Mouse (Mus musculus): ENCODE data around the gene Csmd2. TPM values are rescaled to one million over a fixed set of nuclear protein-coding genes. Genes with fewer than 3 reads are reported as not detected.
"Not testable (repeated sequence)": the region's sequence is repeated elsewhere in the genome, so short reads cannot be mapped to it uniquely, and the experiment has no call there.

Gene Csmd2
- polyA plus RNA-seq, 1 experiment from 2014 or later, result 11.2 TPM

DNA sequence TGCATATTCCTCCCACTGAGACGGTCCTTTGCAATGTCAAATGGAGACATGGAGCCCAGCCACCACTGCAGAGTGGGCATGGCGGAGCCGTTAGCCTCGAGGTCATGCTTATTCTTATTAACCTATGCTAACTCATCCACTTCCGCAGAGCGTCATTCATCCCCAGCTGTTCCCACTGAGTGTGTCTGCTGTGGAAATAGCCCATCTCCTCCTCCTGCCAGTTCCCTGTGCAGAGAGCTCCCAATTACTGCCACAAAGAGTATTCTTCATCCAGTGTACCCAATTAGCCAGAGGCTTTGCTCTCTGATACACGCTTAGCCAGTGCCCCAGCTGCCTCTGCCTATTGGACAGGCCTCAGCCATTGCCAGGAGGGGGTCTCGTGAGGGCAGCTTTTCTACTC, 504.4 kb downstream of the Csmd2 start:
- H3K27ac ChIP-seq (ENCODE audit: low read depth, low read length), result peak overlapping the region; percentile 44; the same call in 1 of the 2 replicates

DNA sequence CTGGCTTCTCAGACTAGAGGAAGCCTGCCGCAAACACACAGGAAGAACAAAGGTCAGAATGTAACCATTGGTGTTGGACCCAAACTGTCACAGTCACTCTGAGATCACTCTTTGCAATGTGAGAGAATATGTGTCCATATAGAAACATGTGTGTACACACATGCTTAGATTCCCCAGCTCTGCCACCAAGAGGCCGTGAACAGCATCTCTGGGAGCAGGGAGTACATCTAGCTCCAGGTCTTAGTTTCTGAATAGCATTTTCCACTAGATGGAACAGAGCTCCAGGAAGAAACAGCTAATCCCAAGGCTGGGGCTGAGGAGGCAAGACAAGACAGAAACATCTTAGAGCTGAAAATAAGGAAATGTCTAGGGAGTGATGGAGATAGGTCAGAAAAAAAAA, 512.3 kb downstream of the Csmd2 start:
- H3K27ac ChIP-seq (ENCODE audit: low read depth, low read length), result no peak overlapping the region; the same call in 1 of the 2 replicates

More for the DNA sequence above, 504.4 kb downstream of the Csmd2 start:
- peaks cover 5% of the 10 kb centered on the region for H3K4me1 ChIP-seq (ENCODE audit: control insufficient read depth, insufficient read depth, low read depth, low read length)
- no peak overlapping the region for H3K9ac ChIP-seq (ENCODE audit: low read depth, low read length)
- no peaks in the 10 kb centered on the region for H3K9me3 ChIP-seq (ENCODE audit: control insufficient read depth, low read length)
- peaks cover 23% of the 10 kb centered on the region for H3K36me3 ChIP-seq (ENCODE audit: control insufficient read depth, insufficient read depth, low read length)
- no peak overlapping the region for H3K4me3 ChIP-seq (ENCODE audit: low read length)
- H3K27me3 ChIP-seq (replicated peaks; ENCODE audit: control insufficient read depth, insufficient read depth, low read length), result no peaks in the 10 kb centered on the region
- peak; percentile 61 for ATAC-seq
- no peak overlapping the region for H3K4me2 ChIP-seq (ENCODE audit: low read length)
- 34% methylated on average over 8 of the region's 8 CpGs for WGBS

DNA sequence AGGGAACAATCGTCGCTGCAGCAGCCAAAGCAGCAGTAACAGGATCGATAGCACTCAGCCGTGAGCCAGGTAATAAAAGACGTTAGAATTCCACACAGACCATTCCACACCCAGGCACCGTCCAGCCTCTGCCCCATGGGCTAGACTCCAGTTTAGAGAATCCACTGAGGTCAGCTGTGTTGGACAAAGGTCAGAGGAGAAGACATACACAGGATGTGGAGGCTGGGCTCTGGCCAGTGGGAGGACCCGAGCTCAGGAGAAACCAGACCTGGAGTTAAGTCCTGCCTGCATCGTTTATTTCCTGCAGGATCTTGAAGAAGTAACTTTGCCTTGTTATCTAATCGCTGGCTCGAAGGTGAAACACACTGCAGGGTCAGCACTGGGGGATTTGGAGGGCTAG, 519.2 kb downstream of the Csmd2 start:
- H3K27ac ChIP-seq (ENCODE audit: low read depth, low read length), result no peak overlapping the region
- ATAC-seq, result no peak
- H3K9ac ChIP-seq (ENCODE audit: low read depth, low read length), result no peak overlapping the region
- no peak overlapping the region for H3K4me3 ChIP-seq (ENCODE audit: low read length)
- no peaks in the 10 kb centered on the region for H3K4me1 ChIP-seq (ENCODE audit: control insufficient read depth, insufficient read depth, low read depth, low read length)
- WGBS, result 70% methylated on average over 10 of the region's 10 CpGs
- no peaks in the 10 kb centered on the region for H3K9me3 ChIP-seq (ENCODE audit: control insufficient read depth, low read length)
- H3K36me3 ChIP-seq (ENCODE audit: control insufficient read depth, insufficient read depth, low read length), result peaks cover 4% of the 10 kb centered on the region
- H3K27me3 ChIP-seq (replicated peaks; ENCODE audit: control insufficient read depth, insufficient read depth, low read length), result no peaks in the 10 kb centered on the region
- H3K4me2 ChIP-seq (ENCODE audit: low read length), result no peak overlapping the region

More for the DNA sequence above, 512.3 kb downstream of the Csmd2 start:
- H3K9me3 ChIP-seq (ENCODE audit: control insufficient read depth, low read length), result no peaks in the 10 kb centered on the region
- 71% methylated on average over 2 of the region's 2 CpGs for WGBS
- H3K4me1 ChIP-seq (ENCODE audit: control insufficient read depth, insufficient read depth, low read depth, low read length), result no peaks in the 10 kb centered on the region
- peaks cover 21% of the 10 kb centered on the region for H3K36me3 ChIP-seq (ENCODE audit: control insufficient read depth, insufficient read depth, low read length)
- H3K4me2 ChIP-seq (ENCODE audit: low read length), result no peak overlapping the region
- no peak for ATAC-seq
- H3K27me3 ChIP-seq (replicated peaks; ENCODE audit: control insufficient read depth, insufficient read depth, low read length), result no peaks in the 10 kb centered on the region
- H3K9ac ChIP-seq (ENCODE audit: low read depth, low read length), result no peak overlapping the region
- H3K4me3 ChIP-seq (ENCODE audit: low read length), result no peak overlapping the region

DNA sequence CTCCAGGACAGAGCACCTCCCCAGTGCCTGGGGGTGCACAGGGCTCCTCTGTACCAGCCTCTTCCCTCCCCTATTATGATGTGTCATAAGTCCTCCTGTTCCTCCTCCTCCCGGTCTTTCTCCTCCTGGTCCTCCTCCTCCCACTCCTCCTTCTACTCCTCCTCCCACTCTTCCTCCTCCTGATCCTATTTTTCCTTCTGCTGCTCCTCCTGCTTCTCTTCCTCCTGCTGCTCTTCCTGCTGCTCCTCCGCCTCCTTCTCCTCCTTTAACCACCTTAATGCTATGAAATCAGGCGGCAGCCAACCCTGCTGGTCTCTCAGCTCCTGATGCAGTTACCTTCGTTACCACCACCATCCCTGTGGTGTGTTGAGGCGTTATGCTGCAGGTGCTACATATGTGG, 522.2 kb downstream of the Csmd2 start:
- Histone ChIP-seq H3K27ac (ENCODE audit: low read depth, low read length) (no peak overlapping the region), H3K9me3 (ENCODE audit: control insufficient read depth, low read length) (no peaks in the 10 kb centered on the region), H3K9ac (ENCODE audit: low read depth, low read length) (no peak overlapping the region), H3K4me2 (ENCODE audit: low read length) (no peak overlapping the region), H3K36me3 (ENCODE audit: control insufficient read depth, insufficient read depth, low read length) (peaks cover 4% of the 10 kb centered on the region), H3K27me3 (replicated peaks; ENCODE audit: control insufficient read depth, insufficient read depth, low read length) (no peaks in the 10 kb centered on the region), H3K4me3 (ENCODE audit: low read length) (no peak overlapping the region), H3K4me1 (ENCODE audit: control insufficient read depth, insufficient read depth, low read depth, low read length) (no peaks in the 10 kb centered on the region)
- ATAC-seq, result no peak
- WGBS, result 81% methylated on average over 5 of the region's 5 CpGs

DNA sequence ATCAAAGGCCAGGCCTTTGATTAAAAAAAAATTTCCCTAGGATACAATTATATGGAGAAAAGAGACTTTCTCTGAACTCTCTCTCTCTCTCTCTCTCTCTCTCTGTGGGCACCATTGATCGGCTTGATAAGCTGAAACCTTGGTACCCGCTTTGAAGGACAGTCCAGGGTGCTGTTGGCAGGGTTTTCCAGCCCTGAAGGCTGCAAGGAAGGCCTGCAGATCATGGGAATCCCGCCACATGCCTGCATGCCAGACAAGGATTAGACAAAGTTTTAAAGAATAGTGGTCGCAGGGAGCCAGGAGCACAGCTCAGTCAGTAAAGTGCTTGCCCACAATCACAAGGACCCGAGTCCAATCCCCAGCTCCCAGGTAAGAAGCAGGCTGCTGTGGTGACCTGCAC, 526.8 kb downstream of the Csmd2 start:
- H3K27me3 ChIP-seq (replicated peaks; ENCODE audit: control insufficient read depth, insufficient read depth, low read length), result no peaks in the 10 kb centered on the region
- peaks cover 4% of the 10 kb centered on the region for H3K36me3 ChIP-seq (ENCODE audit: control insufficient read depth, insufficient read depth, low read length)
- no peak overlapping the region for H3K27ac ChIP-seq (ENCODE audit: low read depth, low read length)
- no peak for ATAC-seq
- 85% methylated on average over 5 of the region's 5 CpGs for WGBS
- H3K9ac ChIP-seq (ENCODE audit: low read depth, low read length), result no peak overlapping the region
- no peaks in the 10 kb centered on the region for H3K9me3 ChIP-seq (ENCODE audit: control insufficient read depth, low read length)
- H3K4me2 ChIP-seq (ENCODE audit: low read length), result no peak overlapping the region
- H3K4me1 ChIP-seq (ENCODE audit: control insufficient read depth, insufficient read depth, low read depth, low read length), result no peaks in the 10 kb centered on the region
- no peak overlapping the region for H3K4me3 ChIP-seq (ENCODE audit: low read length)

DNA sequence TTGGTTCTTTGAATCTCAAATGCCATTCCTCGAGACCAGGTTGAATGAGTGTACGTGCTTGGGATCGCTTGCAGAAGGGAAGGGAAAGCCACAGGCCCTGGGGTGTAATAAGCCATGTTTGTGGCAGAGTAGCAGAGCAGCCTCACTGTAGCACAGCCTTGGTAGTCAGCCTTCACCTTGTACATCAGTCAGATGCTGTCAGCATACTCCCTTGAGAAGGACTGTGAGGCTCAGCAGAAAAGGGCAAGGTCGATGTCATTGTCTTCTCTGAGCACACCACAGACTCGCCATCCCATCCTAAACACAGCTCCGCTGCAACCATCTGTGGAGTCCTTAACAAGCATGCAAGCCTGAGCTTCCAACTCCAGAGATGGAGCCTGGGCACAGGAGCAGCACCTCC, 533.6 kb downstream of the Csmd2 start:
- WGBS, result 85% methylated on average over 6 of the region's 6 CpGs
- H3K36me3 ChIP-seq (ENCODE audit: control insufficient read depth, insufficient read depth, low read length), result peaks cover 8% of the 10 kb centered on the region
- H3K27ac ChIP-seq (ENCODE audit: low read depth, low read length), result no peak overlapping the region
- ATAC-seq, result no peak
- H3K27me3 ChIP-seq (replicated peaks; ENCODE audit: control insufficient read depth, insufficient read depth, low read length), result no peaks in the 10 kb centered on the region
- no peak overlapping the region for H3K9ac ChIP-seq (ENCODE audit: low read depth, low read length)
- no peak overlapping the region for H3K4me2 ChIP-seq (ENCODE audit: low read length)
- H3K9me3 ChIP-seq (ENCODE audit: control insufficient read depth, low read length), result no peaks in the 10 kb centered on the region
- H3K4me1 ChIP-seq (ENCODE audit: control insufficient read depth, insufficient read depth, low read depth, low read length), result no peaks in the 10 kb centered on the region
- H3K4me3 ChIP-seq (ENCODE audit: low read length), result no peak overlapping the region

DNA sequence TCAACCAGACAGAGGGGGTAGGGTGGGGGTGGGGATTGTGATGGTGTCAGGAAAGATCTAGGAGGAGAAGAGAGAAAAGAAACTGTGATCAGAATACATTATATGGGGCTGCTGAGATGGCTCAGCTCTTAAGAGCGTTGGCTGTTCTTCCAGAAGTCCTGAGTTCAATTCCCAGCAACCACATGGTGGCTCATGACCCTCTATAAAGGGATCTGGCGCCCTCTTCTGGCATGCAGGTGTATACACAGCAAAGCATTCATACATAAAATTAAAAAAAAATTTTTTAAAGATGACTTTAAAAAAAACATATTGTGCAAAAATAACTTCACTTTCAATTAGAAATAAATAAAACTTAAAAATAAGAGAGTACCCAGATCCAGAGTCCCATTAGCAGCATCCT, 555.7 kb downstream of the Csmd2 start:
- Histone ChIP-seq H3K27me3 (replicated peaks; ENCODE audit: control insufficient read depth, insufficient read depth, low read length) (no peaks in the 10 kb centered on the region), H3K4me1 (ENCODE audit: control insufficient read depth, insufficient read depth, low read depth, low read length) (no peaks in the 10 kb centered on the region), H3K9me3 (ENCODE audit: control insufficient read depth, low read length) (no peaks in the 10 kb centered on the region), H3K36me3 (ENCODE audit: control insufficient read depth, insufficient read depth, low read length) (peaks cover 15% of the 10 kb centered on the region; the same call in 1 of the 2 replicates), H3K9ac (ENCODE audit: low read depth, low read length) (no peak overlapping the region), H3K27ac (ENCODE audit: low read depth, low read length) (no peak overlapping the region), H3K4me3 (ENCODE audit: low read length) (no peak overlapping the region), H3K4me2 (ENCODE audit: low read length) (no peak overlapping the region)
- 26% methylated on average over 2 of the region's 2 CpGs for WGBS
- ATAC-seq, result no peak

DNA sequence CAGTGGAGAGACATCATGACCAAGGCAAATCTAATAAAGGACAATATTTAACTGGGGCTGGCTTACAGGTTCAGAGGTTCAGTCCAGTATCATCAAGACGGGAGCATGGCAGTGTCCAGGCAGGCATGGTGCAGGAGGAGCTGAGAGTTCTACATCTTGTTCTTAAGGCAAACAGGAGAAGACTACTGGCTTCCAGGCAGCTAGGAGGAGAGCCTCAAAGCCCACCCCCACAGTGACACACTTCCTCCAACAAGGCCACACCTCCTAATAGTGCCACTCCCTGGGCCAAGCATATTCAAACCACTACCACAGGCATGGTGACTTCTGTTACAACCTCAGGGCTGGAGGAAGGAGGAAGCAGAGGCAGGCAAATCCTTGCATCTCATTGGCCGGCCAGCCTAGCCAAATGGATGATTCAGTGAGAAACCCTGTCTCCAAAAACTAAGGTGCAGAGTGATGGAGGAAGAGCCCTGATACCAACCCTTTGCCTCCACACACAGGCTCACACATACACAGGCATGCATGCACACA, 556.4 kb downstream of the Csmd2 start:
- ATAC-seq; H3K4me2 ChIP-seq (ENCODE audit: low read length); H3K9me3 ChIP-seq (ENCODE audit: control insufficient read depth, low read length); H3K27ac ChIP-seq (ENCODE audit: low read depth, low read length); H3K27me3 ChIP-seq (replicated peaks; ENCODE audit: control insufficient read depth, insufficient read depth, low read length); H3K4me3 ChIP-seq (ENCODE audit: low read length); H3K9ac ChIP-seq (ENCODE audit: low read depth, low read length); H3K4me1 ChIP-seq (ENCODE audit: control insufficient read depth, insufficient read depth, low read depth, low read length): not testable (repeated sequence)
- peaks cover 15% of the 10 kb centered on the region; the same call in 1 of the 2 replicates for H3K36me3 ChIP-seq (ENCODE audit: control insufficient read depth, insufficient read depth, low read length)
- WGBS, result 81% methylated on average over 2 of the region's 2 CpGs

DNA sequence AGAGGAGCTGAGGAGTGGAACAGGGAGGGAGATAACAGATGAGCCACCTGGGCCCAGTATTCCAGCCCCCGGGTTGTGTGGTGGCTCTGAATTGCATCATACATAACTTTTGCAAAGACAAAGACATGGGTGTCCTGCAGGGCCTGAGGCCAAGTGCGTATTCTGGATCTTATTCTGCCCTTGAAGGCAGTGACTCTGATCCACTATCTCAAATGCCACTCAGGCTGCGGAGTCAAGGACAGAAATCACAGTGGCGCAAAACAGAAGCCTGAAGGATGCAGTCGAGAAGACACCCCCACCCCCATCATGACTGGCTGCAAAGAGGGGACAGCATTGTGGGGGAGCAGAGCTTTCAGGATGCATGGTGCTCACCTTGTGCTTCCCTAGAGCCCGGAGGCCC, 563.1 kb downstream of the Csmd2 start:
- 86% methylated on average over 6 of the region's 6 CpGs for WGBS
- Histone ChIP-seq H3K4me1 (ENCODE audit: control insufficient read depth, insufficient read depth, low read depth, low read length) (no peaks in the 10 kb centered on the region), H3K36me3 (ENCODE audit: control insufficient read depth, insufficient read depth, low read length) (peaks cover 10% of the 10 kb centered on the region; the same call in 1 of the 2 replicates)

DNA sequence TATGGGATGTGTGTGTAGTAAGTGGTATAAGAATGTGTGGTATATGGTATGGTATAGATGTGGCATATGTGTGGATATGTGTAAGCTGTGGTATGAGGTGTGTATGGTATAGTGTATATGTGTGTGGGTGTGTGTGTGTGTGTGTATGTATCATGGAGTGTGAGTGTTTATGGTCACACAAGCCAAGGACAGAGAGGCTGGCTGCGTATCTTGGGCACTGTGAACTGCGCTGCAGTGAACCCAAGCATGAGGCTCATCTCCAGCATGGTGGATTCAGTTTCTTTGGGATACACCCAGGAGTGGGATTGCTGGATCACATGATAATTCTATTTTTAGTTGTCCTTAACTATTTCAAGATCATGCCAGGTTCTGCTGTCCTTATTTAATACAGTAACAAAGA, 566.5 kb downstream of the Csmd2 start:
- no peaks in the 10 kb centered on the region for H3K4me1 ChIP-seq (ENCODE audit: control insufficient read depth, insufficient read depth, low read depth, low read length)
- H3K9me3 ChIP-seq (ENCODE audit: control insufficient read depth, low read length), result no peaks in the 10 kb centered on the region
- H3K9ac ChIP-seq (ENCODE audit: low read depth, low read length), result no peak overlapping the region
- 91% methylated on average over 2 of the region's 2 CpGs for WGBS
- H3K36me3 ChIP-seq (ENCODE audit: control insufficient read depth, insufficient read depth, low read length), result peaks cover 13% of the 10 kb centered on the region
- ATAC-seq, result no peak
- no peak overlapping the region for H3K27ac ChIP-seq (ENCODE audit: low read depth, low read length)
- H3K27me3 ChIP-seq (replicated peaks; ENCODE audit: control insufficient read depth, insufficient read depth, low read length), result no peaks in the 10 kb centered on the region
- H3K4me3 ChIP-seq (ENCODE audit: low read length), result no peak overlapping the region
- H3K4me2 ChIP-seq (ENCODE audit: low read length), result no peak overlapping the region

More for the DNA sequence above, 563.1 kb downstream of the Csmd2 start:
- ATAC-seq, result no peak
- no peak overlapping the region for H3K9ac ChIP-seq (ENCODE audit: low read depth, low read length)
- no peaks in the 10 kb centered on the region for H3K27me3 ChIP-seq (replicated peaks; ENCODE audit: control insufficient read depth, insufficient read depth, low read length)
- H3K9me3 ChIP-seq (ENCODE audit: control insufficient read depth, low read length), result no peaks in the 10 kb centered on the region
- no peak overlapping the region for H3K4me3 ChIP-seq (ENCODE audit: low read length)
- H3K27ac ChIP-seq (ENCODE audit: low read depth, low read length), result no peak overlapping the region
- no peak overlapping the region for H3K4me2 ChIP-seq (ENCODE audit: low read length)
